Mouse (Mus musculus): ENCODE measurements at regions not wholly inside any gene's neighbourhood (a gene's known extent, or its start where the extent isn't known, plus 50 kb on each side); places are given as distances from the start of the nearest gene placed in this dataset.

- no peak for DNase-seq (ENCODE audit: low spot score)
- ATAC-seq: no peak
These were observed 201.8 kb upstream of the Nsun2 start for GRCm38 (mm10) chr13:69331537-69332435.

GRCm38 (mm10) chr13:69343806-69344205, 189.7 kb upstream of the Nsun2 start:
- no peak overlapping the region for H3K4me2 ChIP-seq (replicated peaks; ENCODE audit: low read depth, low read length)
- H3K36me3 ChIP-seq (ENCODE audit: insufficient read depth, low read length): no peaks in the 10 kb centered on the region
- DNase-seq (ENCODE audit: low spot score) (no peak), ATAC-seq (no peak)
- H3K4me3 ChIP-seq (ENCODE audit: low read depth, low read length): no peak overlapping the region
- no peaks in the 10 kb centered on the region for H3K4me1 ChIP-seq (ENCODE audit: insufficient read depth, low read depth, low read length)
- H3K9me3 ChIP-seq (ENCODE audit: low read length): no peaks in the 10 kb centered on the region
- H3K9ac ChIP-seq (replicated peaks; ENCODE audit: low read depth): no peak overlapping the region
- no peak overlapping the region for H3K27ac ChIP-seq (ENCODE audit: low read length)
- no peaks in the 10 kb centered on the region for H3K27me3 ChIP-seq (replicated peaks; ENCODE audit: insufficient read depth, low read length)
- no peak for TF ChIP-seq EP300 (IDR thresholded peaks at IDR 0.05)
- TF ChIP-seq CTCF (IDR thresholded peaks at IDR 0.05): no peak

More at GRCm38 (mm10) chr13:69331537-69332435, 201.8 kb upstream of the Nsun2 start:
- Histone ChIP-seq H3K4me2 (replicated peaks; ENCODE audit: low read depth, low read length) (no peak overlapping the region), H3K27me3 (replicated peaks; ENCODE audit: insufficient read depth, low read length) (no peaks in the 10 kb centered on the region; the same call in 1 of the 2 replicates), H3K27ac (ENCODE audit: low read length) (no peak overlapping the region), H3K4me1 (ENCODE audit: insufficient read depth, low read depth, low read length) (no peaks in the 10 kb centered on the region), H3K9ac (replicated peaks; ENCODE audit: low read depth) (no peak overlapping the region), H3K9me3 (ENCODE audit: low read length) (no peaks in the 10 kb centered on the region), H3K36me3 (ENCODE audit: insufficient read depth, low read length) (no peaks in the 10 kb centered on the region), H3K4me3 (ENCODE audit: low read depth, low read length) (no peak overlapping the region)
- 58% methylated on average over 19 of the region's 19 CpGs for WGBS
- TF ChIP-seq CTCF (IDR thresholded peaks at IDR 0.05): no peak
- no peak for TF ChIP-seq EP300 (IDR thresholded peaks at IDR 0.05)

- Histone ChIP-seq H3K27ac (ENCODE audit: low read length) (no peak overlapping the region), H3K9me3 (ENCODE audit: low read length) (no peaks in the 10 kb centered on the region), H3K27me3 (replicated peaks; ENCODE audit: insufficient read depth, low read length) (no peaks in the 10 kb centered on the region), H3K4me2 (replicated peaks; ENCODE audit: low read depth, low read length) (no peak overlapping the region), H3K36me3 (ENCODE audit: insufficient read depth, low read length) (no peaks in the 10 kb centered on the region), H3K9ac (replicated peaks; ENCODE audit: low read depth) (no peak overlapping the region), H3K4me3 (ENCODE audit: low read depth, low read length) (no peak overlapping the region), H3K4me1 (ENCODE audit: insufficient read depth, low read depth, low read length) (no peaks in the 10 kb centered on the region)
- DNase-seq (ENCODE audit: low spot score): no peak
- TF ChIP-seq EP300 (IDR thresholded peaks at IDR 0.05) (no peak), CTCF (IDR thresholded peaks at IDR 0.05) (no peak)
- 82% methylated on average over 6 of the region's 6 CpGs for WGBS
- ATAC-seq: no peak
These were observed 176.1 kb upstream of the Nsun2 start for GRCm38 (mm10) chr13:69357435-69357834.

- no peak for DNase-seq (ENCODE audit: low spot score)
- Histone ChIP-seq H3K9ac (replicated peaks; ENCODE audit: low read depth) (no peak overlapping the region), H3K4me3 (ENCODE audit: low read depth, low read length) (no peak overlapping the region), H3K36me3 (ENCODE audit: insufficient read depth, low read length) (no peaks in the 10 kb centered on the region), H3K4me2 (replicated peaks; ENCODE audit: low read depth, low read length) (no peak overlapping the region), H3K27ac (ENCODE audit: low read length) (no peak overlapping the region), H3K27me3 (replicated peaks; ENCODE audit: insufficient read depth, low read length) (no peaks in the 10 kb centered on the region), H3K9me3 (ENCODE audit: low read length) (peaks cover 10% of the 10 kb centered on the region), H3K4me1 (ENCODE audit: insufficient read depth, low read depth, low read length) (no peaks in the 10 kb centered on the region)
- no peak for TF ChIP-seq EP300 (IDR thresholded peaks at IDR 0.05)
- TF ChIP-seq CTCF (IDR thresholded peaks at IDR 0.05): no peak
- no peak for ATAC-seq
- 25% methylated on average over 1 of the region's 1 CpGs for WGBS
These were observed 167.6 kb upstream of the Nsun2 start for GRCm38 (mm10) chr13:69365880-69366490.

- Histone ChIP-seq H3K4me2 (replicated peaks; ENCODE audit: low read depth, low read length) (no peak overlapping the region), H3K9ac (replicated peaks; ENCODE audit: low read depth) (no peak overlapping the region), H3K27me3 (replicated peaks; ENCODE audit: insufficient read depth, low read length) (no peaks in the 10 kb centered on the region), H3K36me3 (ENCODE audit: insufficient read depth, low read length) (no peaks in the 10 kb centered on the region), H3K4me3 (ENCODE audit: low read depth, low read length) (no peak overlapping the region), H3K4me1 (ENCODE audit: insufficient read depth, low read depth, low read length) (no peaks in the 10 kb centered on the region), H3K9me3 (ENCODE audit: low read length) (0 out of 2 replicates have a peak, but pooled peaks cover 1% of the 10 kb centered on the region), H3K27ac (ENCODE audit: low read length) (no peak overlapping the region)
- 66% methylated on average over 6 of the region's 6 CpGs for WGBS
- ATAC-seq (no peak), DNase-seq (ENCODE audit: low spot score) (no peak)
- TF ChIP-seq CTCF (IDR thresholded peaks at IDR 0.05) (no peak), EP300 (IDR thresholded peaks at IDR 0.05) (no peak)
These were observed 160.3 kb upstream of the Nsun2 start for GRCm38 (mm10) chr13:69373101-69373815.

GRCm38 (mm10) chr13:69373816-69374142, 159.8 kb upstream of the Nsun2 start:
- TF ChIP-seq CTCF (IDR thresholded peaks at IDR 0.05) (no peak), EP300 (IDR thresholded peaks at IDR 0.05) (no peak)
- no peak overlapping the region for H3K27ac ChIP-seq (ENCODE audit: low read length)
- no peak for ATAC-seq
- H3K4me1 ChIP-seq (ENCODE audit: insufficient read depth, low read depth, low read length): no peaks in the 10 kb centered on the region
- no peak overlapping the region for H3K4me3 ChIP-seq (ENCODE audit: low read depth, low read length)
- 58% methylated on average over 1 of the region's 1 CpGs for WGBS
- H3K9me3 ChIP-seq (ENCODE audit: low read length): no peaks in the 10 kb centered on the region
- no peak overlapping the region for H3K9ac ChIP-seq (replicated peaks; ENCODE audit: low read depth)
- no peak overlapping the region for H3K4me2 ChIP-seq (replicated peaks; ENCODE audit: low read depth, low read length)
- no peaks in the 10 kb centered on the region for H3K27me3 ChIP-seq (replicated peaks; ENCODE audit: insufficient read depth, low read length)
- no peaks in the 10 kb centered on the region for H3K36me3 ChIP-seq (ENCODE audit: insufficient read depth, low read length)
- no peak for DNase-seq (ENCODE audit: low spot score)

All from lung, postnatal 0 days (tissue).